Mouse (Mus musculus): ENCODE measurements at regions not wholly inside any gene's neighbourhood (a gene's known extent, or its start where the extent isn't known, plus 50 kb on each side); places are given as distances from the start of the nearest gene placed in this dataset.
"Not testable (repeated sequence)": the region's sequence is repeated elsewhere in the genome, so short reads cannot be mapped to it uniquely, and the experiment has no call there.

GRCm38 (mm10) chr8:15583782-15584181, 537.9 kb upstream of the BB014433 start:
- ATAC-seq (ENCODE audit: low read depth), result no peak
- no peaks in the 10 kb centered on the region for H3K36me3 ChIP-seq
- DNase-seq, result no peak
- no peaks in the 10 kb centered on the region for H3K27me3 ChIP-seq
- H3K27ac ChIP-seq, result no peak overlapping the region
- no peak overlapping the region for H3K4me3 ChIP-seq (replicated peaks)
- WGBS (ENCODE audit: insufficient replicate concordance), result 49% methylated on average over 5 of the region's 5 CpGs
- no peak overlapping the region for H3K4me2 ChIP-seq
- no peaks in the 10 kb centered on the region for H3K9me3 ChIP-seq (replicated peaks)
- H3K4me1 ChIP-seq (replicated peaks), result no peaks in the 10 kb centered on the region
- H3K9ac ChIP-seq, result no peak overlapping the region

GRCm38 (mm10) chr8:15570091-15570490, 524.2 kb upstream of the BB014433 start:
- H3K27me3 ChIP-seq, result no peaks in the 10 kb centered on the region
- H3K27ac ChIP-seq, result no peak overlapping the region
- no peak overlapping the region for H3K4me3 ChIP-seq (replicated peaks)
- DNase-seq (no peak), ATAC-seq (ENCODE audit: low read depth) (no peak)
- H3K4me2 ChIP-seq, result no peak overlapping the region
- no peaks in the 10 kb centered on the region for H3K9me3 ChIP-seq (replicated peaks)
- no peaks in the 10 kb centered on the region for H3K36me3 ChIP-seq
- no peak overlapping the region for H3K9ac ChIP-seq
- 65% methylated on average over 5 of the region's 5 CpGs for WGBS (ENCODE audit: insufficient replicate concordance)
- H3K4me1 ChIP-seq (replicated peaks), result no peaks in the 10 kb centered on the region

GRCm38 (mm10) chr8:15567742-15568141, 521.9 kb upstream of the BB014433 start:
- Histone ChIP-seq H3K9me3 (replicated peaks) (no peaks in the 10 kb centered on the region), H3K4me3 (replicated peaks) (no peak overlapping the region), H3K27me3 (no peaks in the 10 kb centered on the region), H3K4me2 (no peak overlapping the region), H3K27ac (no peak overlapping the region), H3K36me3 (no peaks in the 10 kb centered on the region), H3K9ac (no peak overlapping the region), H3K4me1 (replicated peaks) (no peaks in the 10 kb centered on the region)
- DNase-seq (no peak), ATAC-seq (ENCODE audit: low read depth) (no peak)
- 73% methylated on average over 2 of the region's 2 CpGs for WGBS (ENCODE audit: insufficient replicate concordance)

GRCm38 (mm10) chr8:15562310-15563296, 516.7 kb upstream of the BB014433 start:
- Histone ChIP-seq H3K4me3 (replicated peaks) (no peak overlapping the region), H3K9me3 (replicated peaks) (no peaks in the 10 kb centered on the region), H3K4me2 (no peak overlapping the region), H3K27ac (no peak overlapping the region), H3K27me3 (no peaks in the 10 kb centered on the region), H3K9ac (no peak overlapping the region), H3K36me3 (no peaks in the 10 kb centered on the region), H3K4me1 (replicated peaks) (no peaks in the 10 kb centered on the region)
- no peak for ATAC-seq (ENCODE audit: low read depth)
- WGBS (ENCODE audit: insufficient replicate concordance), result 74% methylated on average over 39 of the region's 39 CpGs
- DNase-seq, result no peak

GRCm38 (mm10) chr8:15532027-15532426, 486.1 kb upstream of the BB014433 start:
- WGBS (ENCODE audit: insufficient replicate concordance), result 59% methylated on average over 4 of the region's 4 CpGs
- H3K4me1 ChIP-seq (replicated peaks), result no peaks in the 10 kb centered on the region
- H3K36me3 ChIP-seq, result no peaks in the 10 kb centered on the region
- H3K27ac ChIP-seq, result no peak overlapping the region
- H3K4me2 ChIP-seq, result no peak overlapping the region
- DNase-seq (no peak), ATAC-seq (ENCODE audit: low read depth) (no peak)
- H3K9me3 ChIP-seq (replicated peaks), result 0 out of 2 replicates have a peak, but pooled peaks cover 3% of the 10 kb centered on the region
- no peak overlapping the region for H3K4me3 ChIP-seq (replicated peaks)
- H3K27me3 ChIP-seq, result no peaks in the 10 kb centered on the region
- H3K9ac ChIP-seq, result no peak overlapping the region

GRCm38 (mm10) chr8:15525461-15525860, 479.6 kb upstream of the BB014433 start:
- H3K9me3 ChIP-seq (replicated peaks), result no peaks in the 10 kb centered on the region
- DNase-seq, result no peak
- H3K4me1 ChIP-seq (replicated peaks), result no peaks in the 10 kb centered on the region
- H3K27me3 ChIP-seq, result no peaks in the 10 kb centered on the region
- no peak overlapping the region for H3K4me2 ChIP-seq
- H3K4me3 ChIP-seq (replicated peaks), result no peak overlapping the region
- 66% methylated on average over 3 of the region's 3 CpGs for WGBS (ENCODE audit: insufficient replicate concordance)
- H3K36me3 ChIP-seq, result no peaks in the 10 kb centered on the region
- no peak overlapping the region for H3K27ac ChIP-seq
- ATAC-seq (ENCODE audit: low read depth), result no peak
- no peak overlapping the region for H3K9ac ChIP-seq

GRCm38 (mm10) chr8:15519896-15520295, 474.0 kb upstream of the BB014433 start:
- not testable (repeated sequence) for H3K36me3 ChIP-seq; H3K4me2 ChIP-seq; H3K27ac ChIP-seq; H3K9me3 ChIP-seq (replicated peaks); H3K27me3 ChIP-seq; H3K9ac ChIP-seq; ATAC-seq (ENCODE audit: low read depth); H3K4me1 ChIP-seq (replicated peaks); H3K4me3 ChIP-seq (replicated peaks)
- 60% methylated on average over 19 of the region's 19 CpGs for WGBS (ENCODE audit: insufficient replicate concordance)
- DNase-seq, result peak; percentile 58

- DNase-seq, result no peak
- Histone ChIP-seq H3K36me3 (no peaks in the 10 kb centered on the region), H3K9ac (no peak overlapping the region), H3K27me3 (no peaks in the 10 kb centered on the region), H3K4me1 (replicated peaks) (no peaks in the 10 kb centered on the region), H3K27ac (no peak overlapping the region), H3K4me2 (no peak overlapping the region), H3K9me3 (replicated peaks) (no peaks in the 10 kb centered on the region), H3K4me3 (replicated peaks) (no peak overlapping the region)
- no peak for ATAC-seq (ENCODE audit: low read depth)
- 59% methylated on average over 4 of the region's 4 CpGs for WGBS (ENCODE audit: insufficient replicate concordance)
These were observed 455.1 kb upstream of the BB014433 start for GRCm38 (mm10) chr8:15500973-15501372.

- Histone ChIP-seq H3K27ac (no peak overlapping the region), H3K27me3 (no peaks in the 10 kb centered on the region), H3K9me3 (replicated peaks) (no peaks in the 10 kb centered on the region), H3K4me3 (replicated peaks) (no peak overlapping the region), H3K36me3 (no peaks in the 10 kb centered on the region), H3K4me1 (replicated peaks) (no peaks in the 10 kb centered on the region), H3K4me2 (no peak overlapping the region), H3K9ac (no peak overlapping the region)
- DNase-seq, result no peak
- 68% methylated on average over 5 of the region's 5 CpGs for WGBS (ENCODE audit: insufficient replicate concordance)
- ATAC-seq (ENCODE audit: low read depth), result no peak
These were observed 451.7 kb upstream of the BB014433 start for GRCm38 (mm10) chr8:15497566-15497965.

GRCm38 (mm10) chr8:15496248-15496647, 450.4 kb upstream of the BB014433 start:
- DNase-seq (no peak), ATAC-seq (ENCODE audit: low read depth) (no peak)
- WGBS (ENCODE audit: insufficient replicate concordance), result 72% methylated on average over 11 of the region's 11 CpGs
- no peak overlapping the region for H3K27ac ChIP-seq
- no peaks in the 10 kb centered on the region for H3K4me1 ChIP-seq (replicated peaks)
- H3K9me3 ChIP-seq (replicated peaks), result no peaks in the 10 kb centered on the region
- H3K36me3 ChIP-seq, result no peaks in the 10 kb centered on the region
- H3K9ac ChIP-seq, result no peak overlapping the region
- H3K4me2 ChIP-seq, result no peak overlapping the region
- no peak overlapping the region for H3K4me3 ChIP-seq (replicated peaks)
- no peaks in the 10 kb centered on the region for H3K27me3 ChIP-seq

- Histone ChIP-seq H3K36me3 (no peaks in the 10 kb centered on the region), H3K9me3 (replicated peaks) (no peaks in the 10 kb centered on the region), H3K4me3 (replicated peaks) (no peak overlapping the region), H3K4me2 (no peak overlapping the region), H3K27ac (no peak overlapping the region), H3K4me1 (replicated peaks) (no peaks in the 10 kb centered on the region), H3K27me3 (no peaks in the 10 kb centered on the region), H3K9ac (no peak overlapping the region)
- DNase-seq (no peak), ATAC-seq (ENCODE audit: low read depth) (no peak)
- 61% methylated on average over 4 of the region's 4 CpGs for WGBS (ENCODE audit: insufficient replicate concordance)
These were observed 444.9 kb upstream of the BB014433 start for GRCm38 (mm10) chr8:15490774-15491173.

- WGBS (ENCODE audit: insufficient replicate concordance), result 42% methylated on average over 5 of the region's 5 CpGs
- H3K27me3 ChIP-seq, result no peaks in the 10 kb centered on the region
- DNase-seq, result no peak
These were observed 441.7 kb upstream of the BB014433 start for GRCm38 (mm10) chr8:15487579-15487978.

More at GRCm38 (mm10) chr8:15487579-15487978, 441.7 kb upstream of the BB014433 start:
- no peak overlapping the region for H3K9ac ChIP-seq
- no peaks in the 10 kb centered on the region for H3K9me3 ChIP-seq (replicated peaks)
- H3K4me2 ChIP-seq, result no peak overlapping the region
- no peak overlapping the region for H3K4me3 ChIP-seq (replicated peaks)
- H3K27ac ChIP-seq, result no peak overlapping the region
- H3K4me1 ChIP-seq (replicated peaks), result no peaks in the 10 kb centered on the region
- H3K36me3 ChIP-seq, result no peaks in the 10 kb centered on the region
- ATAC-seq (ENCODE audit: low read depth), result no peak
